Comparison of ENCODE assay signal across 8 mouse cellular contexts in the genomic region with DNA sequence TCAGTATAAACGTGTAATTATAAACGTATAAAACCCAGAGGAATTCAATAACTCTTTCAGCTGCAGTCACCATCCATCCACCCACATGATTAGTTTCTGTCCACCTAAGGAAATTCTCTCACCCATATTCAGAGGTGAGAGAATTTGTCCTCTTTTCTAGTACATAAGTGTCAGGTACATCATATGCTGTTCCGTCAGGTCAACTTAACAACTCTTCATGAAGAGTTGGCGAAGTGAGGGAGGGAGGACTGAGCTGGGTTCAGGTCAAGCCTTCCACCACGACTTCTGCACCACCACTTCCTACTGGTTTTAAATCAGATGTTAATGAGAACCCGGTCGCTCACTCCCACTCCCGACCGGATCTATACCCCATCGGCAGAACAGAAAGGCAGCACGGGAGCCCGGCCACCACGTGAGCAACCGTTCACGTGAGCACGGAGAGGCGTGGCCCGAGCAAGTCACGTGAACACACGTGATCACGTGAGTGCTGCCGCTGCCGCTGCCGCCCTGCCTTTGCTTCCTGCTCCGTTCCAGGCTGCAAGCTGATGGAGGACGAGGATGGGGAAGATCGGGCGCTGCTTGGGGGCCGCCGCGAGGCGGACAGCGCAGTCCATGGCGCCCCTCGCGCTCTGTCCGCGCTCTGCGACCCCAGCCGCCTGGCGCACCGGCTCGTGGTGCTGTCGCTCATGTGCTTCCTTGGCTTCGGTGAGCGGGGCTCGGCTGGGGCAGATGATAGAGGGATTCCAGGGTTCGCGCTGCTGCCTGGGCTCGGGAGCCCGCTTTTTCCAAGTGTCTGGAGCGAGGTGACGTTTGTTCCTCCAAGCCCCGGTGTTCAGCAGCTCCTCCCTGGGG. TPM values are rescaled to one million over a fixed set of nuclear protein-coding genes. Genes with fewer than 3 reads are reported as not detected.
DNase-seq lines count a peak whose midpoint lies in the region; ATAC-seq and TF ChIP-seq lines count a peak whose summit lies in the region.

A gene (plus strand): TSS at position 469 of the 852 bp plus-strand sequence.

- H3K27ac ChIP-seq in heart, embryonic 14.5 days (replicated peaks in 1 of 2; ENCODE audit: control insufficient read depth in 1 of 2, insufficient read depth in 1 of 2, low read depth in 2 of 2, low read length in 2 of 2) = peak within 1 kb of the TSS; percentile 17 to 58
- no peak within 1 kb of the TSS for H3K27ac ChIP-seq in liver, embryonic 14.5 days
- H3K27ac ChIP-seq in neural tube, embryonic 11.5 days (ENCODE audit: low read depth, low read length) = no peak within 1 kb of the TSS
- H3K27ac ChIP-seq in stomach, postnatal 0 days (replicated peaks) = peak within 1 kb of the TSS; percentile 61

- no peaks in the 10 kb centered on the region for H3K9me3 ChIP-seq in heart, embryonic 14.5 days (ENCODE audit: control insufficient read depth, low read length)
- no peaks in the 10 kb centered on the region for H3K9me3 ChIP-seq in liver, embryonic 14.5 days (ENCODE audit: control insufficient read depth, low read length)
- no peaks in the 10 kb centered on the region for H3K9me3 ChIP-seq in neural tube, embryonic 11.5 days (ENCODE audit: control insufficient read depth, low read length)
- no peaks in the 10 kb centered on the region for H3K9me3 ChIP-seq in stomach, postnatal 0 days (ENCODE audit: control insufficient read depth, low read length)

- ATAC-seq in CD4-positive, CD25-positive, alpha-beta regulatory T cell, adult 4 months = peak; percentile 83
- peak; percentile 90 for ATAC-seq in heart, embryonic 14.5 days (ENCODE audit: insufficient number of reproducible peaks, insufficient read depth, low FRiP score, low read depth)
- peak; percentile 86 for ATAC-seq in liver, embryonic 14.5 days (ENCODE audit: insufficient read depth)
- peak; percentile 94 for ATAC-seq in neural tube, embryonic 11.5 days (ENCODE audit: insufficient read depth, low FRiP score, low TSS enrichment)
- peak; percentile 90 for ATAC-seq in stomach, postnatal 0 days (ENCODE audit: low FRiP score, low TSS enrichment)

- peaks cover 2 to 6% of the 10 kb centered on the region in 2 experiments; a peak in 2 of 4 replicates for H3K4me1 ChIP-seq in heart, embryonic 14.5 days (ENCODE audit: control insufficient read depth in 2 of 2, insufficient read depth in 2 of 2, low read length in 2 of 2)
- peaks cover 3 to 4% of the 10 kb centered on the region in 2 experiments for H3K4me1 ChIP-seq in liver, embryonic 14.5 days (replicated peaks; ENCODE audit: control insufficient read depth in 2 of 2, insufficient read depth in 2 of 2, low read length in 1 of 2)
- H3K4me1 ChIP-seq in neural tube, embryonic 11.5 days (ENCODE audit: control insufficient read depth, insufficient read depth, low read length) = peaks cover 3% of the 10 kb centered on the region; the same call in 1 of the 2 replicates
- H3K4me1 ChIP-seq in stomach, postnatal 0 days (replicated peaks; ENCODE audit: control insufficient read depth, insufficient read depth) = 0 out of 2 replicates have a peak, but pooled peaks cover 4% of the 10 kb centered on the region

- peaks cover 25% of the 10 kb centered on the region for H3K36me3 ChIP-seq in heart, embryonic 14.5 days (ENCODE audit: control insufficient read depth, insufficient read depth, low read length)
- no peaks in the 10 kb centered on the region for H3K36me3 ChIP-seq in liver, embryonic 14.5 days (replicated peaks; ENCODE audit: control insufficient read depth, insufficient read depth, low read depth)
- no peaks in the 10 kb centered on the region for H3K36me3 ChIP-seq in neural tube, embryonic 11.5 days (ENCODE audit: control insufficient read depth, insufficient read depth, low read length)
- peaks cover 3% of the 10 kb centered on the region; the same call in 1 of the 2 replicates for H3K36me3 ChIP-seq in stomach, postnatal 0 days (ENCODE audit: control insufficient read depth, insufficient read depth, low read length)

- peak within 1 kb of the TSS; percentile 73 to 77 for H3K4me3 ChIP-seq in heart, embryonic 14.5 days (ENCODE audit: control insufficient read depth in 1 of 2, insufficient read depth in 1 of 2, low read depth in 1 of 2, low read length in 2 of 2)
- peak within 1 kb of the TSS; percentile 65 to 72 for H3K4me3 ChIP-seq in liver, embryonic 14.5 days (ENCODE audit: insufficient read depth in 1 of 2, low read depth in 2 of 2, low read length in 2 of 2)
- peak within 1 kb of the TSS; percentile 62 for H3K4me3 ChIP-seq in neural tube, embryonic 11.5 days (ENCODE audit: low read depth, low read length)
- H3K4me3 ChIP-seq in stomach, postnatal 0 days (ENCODE audit: low read depth, low read length) = peak within 1 kb of the TSS; percentile 73

- peak; percentile 71 for DNase-seq in c-Kit-negative CD71-positive TER-119-positive erythroid progenitor cells, embryonic 14.5 days (ENCODE audit: low read depth, low spot score)
- DNase-seq in fibroblast of lung, adult 2 months (ENCODE audit: low read depth) = peak; percentile 88
- DNase-seq in kidney, postnatal 14 days = peak; percentile 91
- peak; percentile 78 to 82 (median 81) for DNase-seq in liver, embryonic 14.5 days (ENCODE audit: low read depth in 3 of 3, low spot score in 3 of 3)
- DNase-seq in neural tube, embryonic 11.5 days (ENCODE audit: low spot score) = peak; percentile 96
- peak; percentile 93 for DNase-seq in stomach, postnatal 0 days (ENCODE audit: low spot score)

- H3K27me3 ChIP-seq in heart, embryonic 14.5 days (ENCODE audit: control insufficient read depth, insufficient read depth, low read length) = no peaks in the 10 kb centered on the region
- no peaks in the 10 kb centered on the region for H3K27me3 ChIP-seq in liver, embryonic 14.5 days (ENCODE audit: control insufficient read depth, insufficient read depth, low read length)
- no peaks in the 10 kb centered on the region for H3K27me3 ChIP-seq in neural tube, embryonic 11.5 days (ENCODE audit: control insufficient read depth, insufficient read depth, low read length)
- no peaks in the 10 kb centered on the region for H3K27me3 ChIP-seq in stomach, postnatal 0 days (ENCODE audit: control insufficient read depth, insufficient read depth, low read length)

- no peak for TF ChIP-seq CTCF in liver, embryonic 14.5 days (IDR thresholded peaks at IDR 0.05; ENCODE audit: low read depth)
- TF ChIP-seq CTCF in stomach, postnatal 0 days (IDR thresholded peaks at IDR 0.05; ENCODE audit: low read depth) = peak; percentile 8; the same call in 1 of the 2 replicates

- TF ChIP-seq EP300 in liver, embryonic 14.5 days (IDR thresholded peaks at IDR 0.05; ENCODE audit: low read depth) = no peak
- TF ChIP-seq EP300 in stomach, postnatal 0 days (optimal IDR thresholded peaks at IDR 0.05) = no peak

- H3K4me2 ChIP-seq in heart, embryonic 14.5 days (ENCODE audit: low read length) = peak within 1 kb of the TSS; percentile 73
- peak within 1 kb of the TSS; percentile 85 for H3K4me2 ChIP-seq in liver, embryonic 14.5 days (ENCODE audit: low read depth)
- peak within 1 kb of the TSS; percentile 59 for H3K4me2 ChIP-seq in neural tube, embryonic 11.5 days (ENCODE audit: low read depth)
- H3K4me2 ChIP-seq in stomach, postnatal 0 days (replicated peaks; ENCODE audit: low read depth) = peak within 1 kb of the TSS; percentile 85

- H3K9ac ChIP-seq in heart, embryonic 14.5 days (ENCODE audit: low read length) = peak within 1 kb of the TSS; percentile 76
- peak within 1 kb of the TSS; percentile 70 for H3K9ac ChIP-seq in liver, embryonic 14.5 days (replicated peaks)
- H3K9ac ChIP-seq in neural tube, embryonic 11.5 days (ENCODE audit: low read length) = peak within 1 kb of the TSS; percentile 62
- H3K9ac ChIP-seq in stomach, postnatal 0 days (ENCODE audit: low read length) = peak within 1 kb of the TSS; percentile 74

- WGBS in heart, embryonic 14.5 days = 4% methylated on average over 54 of the region's 54 CpGs
- 5% methylated on average over 54 of the region's 54 CpGs for WGBS in liver, embryonic 14.5 days (ENCODE audit: insufficient replicate concordance)
- WGBS in neural tube, embryonic 11.5 days = 4% methylated on average over 54 of the region's 54 CpGs
- 4% methylated on average over 53 of the region's 54 CpGs for WGBS in stomach, postnatal 0 days

RNA-seq across cellular contexts. Expression of the gene that starts here (rescaled TPM):
- polyA plus RNA-seq in CD4-positive, CD25-positive, alpha-beta regulatory T cell, adult 4 months (2017; shearing (Covaris generic)) = 10 to 100 TPM; 30.6 to 33.4 TPM
- 42.7 and 46.2 TPM in 2 replicates for polyA plus RNA-seq in heart, embryonic 14.5 days (2014; fragmentation: Nextera tagmentation; extraction: Ambion mirVana)
- 10.6 and 11.6 TPM in 2 replicates for polyA plus RNA-seq in liver, embryonic 14.5 days (2012; rRNA removed)
- polyA plus RNA-seq in liver, embryonic 14.5 days (2014; fragmentation: Nextera tagmentation; extraction: Ambion mirVana) = 25.9 and 29.4 TPM in 2 replicates
- 64.9 and 67.5 TPM in 2 replicates for polyA plus RNA-seq in neural tube, embryonic 11.5 days (2014; fragmentation: Nextera tagmentation; extraction: Ambion mirVana)
- polyA plus RNA-seq in stomach, postnatal 0 days (2015; fragmentation: Nextera tagmentation; extraction: Ambion mirVana) = 31.1 and 35.3 TPM in 2 replicates

Comparison
In these comparisons a context has a peak if more than half of its experiments do, and no peak if none do; other contexts are left out.
1. H3K27ac ChIP-seq: peak in heart, embryonic 14.5 days (2 of 2) and stomach, postnatal 0 days (single experiment); none in liver, embryonic 14.5 days (single experiment) and neural tube, embryonic 11.5 days (single experiment).
2. Peak in every context shown above with its lines, with median percentiles within 50 percentile points of each other: ATAC-seq, DNase-seq, H3K4me2 ChIP-seq, H3K4me3 ChIP-seq and H3K9ac ChIP-seq.